Mouse (Mus musculus) bone marrow, adult 2 months (tissue): ENCODE measurements around the gene Mrpl24. TPM values are rescaled to one million over a fixed set of nuclear protein-coding genes. Genes with fewer than 3 reads are reported as not detected.
"Not testable (repeated sequence)": the region's sequence is repeated elsewhere in the genome, so short reads cannot be mapped to it uniquely, and the experiment has no call there.

ENCODE experiments used
- H3K27ac ChIP-seq: fragments of 200-500 bp; 2 replicates; pipeline ENCODE4 v1.5.1; 2012; ENCODE audit warnings: low read depth, mild to moderate bottlenecking, control low read depth, inconsistent platforms, low read length; ENCODE audit not compliant: control insufficient read depth, poor library complexity, insufficient read depth
- H3K4me1 ChIP-seq: fragments of 200-500 bp; 2 replicates; pipeline ENCODE4 v1.6.1; 2011; ENCODE audit warnings: low read length; ENCODE audit not compliant: control insufficient read depth, insufficient read depth
- H3K4me3 ChIP-seq: fragments of 200-500 bp; replicated peaks from 2 replicates; pipeline ENCODE3; 2011; ENCODE audit warnings: mild to moderate bottlenecking, low read depth, low read length, control low read depth; ENCODE audit not compliant: control insufficient read depth
- CTCF ChIP-seq: fragments of 200-500 bp; IDR thresholded peaks from 2 replicates; pipeline ENCODE4 v1.5.1; 2011; ENCODE audit warnings: low read length, control low read depth; ENCODE audit not compliant: control insufficient read depth, insufficient read depth
- POLR2A ChIP-seq: fragments of 200-500 bp; IDR thresholded peaks from 2 replicates; pipeline ENCODE4 v1.6.1; 2011; ENCODE audit warnings: low read depth, mild to moderate bottlenecking, control low read depth, low read length, borderline replicate concordance; ENCODE audit not compliant: control insufficient read depth
- WGBS: fragments of 180-500 bp; shearing (Covaris S2); methylation state at CpG from one replicate; pipeline ENCODE4 v1.1.7; 2018; 5-methylcytosine and 5-hydroxymethylcytosine counted together
- polyA plus RNA-seq: library from polyadenylated mRNA; stranded (reverse); fragments of >200 nt; gene quantifications from 2 replicates; pipeline ENCODE4 v1.2.4, GENCODE M21; 2011; ENCODE audit warnings: low replicate concordance; ENCODE audit not compliant: missing spikeins, insufficient read depth, insufficient read length

The Mrpl24 gene
- 98.1 and 217 TPM in 2 replicates for polyA plus RNA-seq

DNA sequence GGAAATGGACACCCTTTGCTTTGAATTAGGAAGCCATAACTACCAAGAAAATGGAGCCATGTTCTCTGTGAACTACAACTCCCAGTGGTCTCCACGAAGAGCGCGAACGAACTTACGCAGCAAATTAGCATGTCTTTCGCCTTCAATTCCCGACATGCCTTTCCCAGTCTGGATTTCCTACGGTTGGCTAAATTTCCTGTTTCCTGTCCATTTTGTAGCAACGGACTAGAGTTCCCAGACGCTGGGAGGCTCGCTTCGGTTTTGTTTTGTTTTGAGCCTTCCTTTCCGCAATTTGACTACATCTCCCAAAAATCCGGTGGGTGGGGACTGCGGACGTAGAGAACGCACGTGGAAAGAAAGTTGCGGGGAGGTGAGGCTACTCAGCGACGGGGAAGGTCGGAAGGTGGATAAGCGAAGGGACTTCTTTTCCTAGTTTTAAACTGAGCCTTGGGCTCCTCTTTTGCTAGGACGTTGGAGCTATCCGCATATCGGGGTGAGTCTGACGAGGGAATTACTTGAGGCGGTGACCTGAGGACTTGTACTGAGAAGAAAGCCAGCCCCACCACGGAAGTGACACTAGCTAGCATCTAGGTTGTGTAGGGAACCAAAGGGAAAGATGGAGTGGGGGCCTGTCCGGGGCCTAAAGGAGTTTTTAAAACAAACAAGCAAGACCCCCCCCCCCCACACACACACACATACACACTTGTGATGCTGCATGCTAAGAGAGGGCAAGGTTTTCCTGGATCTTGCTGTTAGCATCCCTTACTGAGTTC is at the start of gene Mrpl24:
TSS of gene Mrpl24 (plus strand) at position 171 of the 773 bp plus-strand sequence.
- Histone ChIP-seq H3K4me3 (peak within 1 kb of the TSS; percentile 94), H3K27ac (peak within 1 kb of the TSS; percentile 52), H3K4me1 (no peaks in the 10 kb centered on the region; the same call in 1 of the 2 replicates)
- TF ChIP-seq CTCF (no peak), POLR2A (no peak)
- WGBS = under 1% methylated on average over 30 of the region's 30 CpGs

- H3K4me1 ChIP-seq = no peaks in the 10 kb centered on the region
- H3K27ac ChIP-seq = no peak overlapping the region
- TF ChIP-seq POLR2A (no peak), CTCF (no peak)
- no peak overlapping the region for H3K4me3 ChIP-seq
- 94% methylated on average over 4 of the region's 4 CpGs for WGBS
These were observed 41.6 kb upstream of the Mrpl24 start for GRCm38 (mm10) chr3:87877730-87878129.

DNA sequence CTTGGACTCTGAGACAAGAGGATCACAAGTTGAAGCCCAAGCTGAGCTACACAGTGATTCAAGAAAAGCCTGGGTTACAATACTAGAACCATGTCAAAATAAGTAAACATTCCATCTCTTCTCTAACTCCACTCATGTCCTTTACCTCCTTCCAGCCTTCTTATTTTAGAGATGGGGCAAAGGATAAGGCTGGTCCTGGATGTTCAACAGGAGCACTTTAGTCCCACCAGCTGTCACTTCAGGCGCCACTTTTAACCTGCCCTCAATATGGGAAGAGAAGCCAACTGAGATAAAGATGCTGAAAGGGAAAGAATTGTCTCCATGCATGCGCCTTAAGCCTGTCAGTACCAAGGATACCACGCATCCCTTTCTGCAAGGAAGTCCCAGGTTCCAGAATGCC is 35.0 kb upstream of the Mrpl24 start:
- 2% methylated on average over 3 of the region's 3 CpGs for whole genome bisulfite sequencing
- peak overlapping the region; percentile 85 for H3K4me3 ChIP-seq
- H3K4me1 ChIP-seq = peaks cover 1% of the 10 kb centered on the region; the same call in 1 of the 2 replicates
- TF ChIP-seq POLR2A = no peak
- TF ChIP-seq CTCF = no peak
- H3K27ac ChIP-seq = no peak overlapping the region

- Histone ChIP-seq H3K4me3 (peak overlapping the region; percentile 87), H3K4me1 (peaks cover 1% of the 10 kb centered on the region; the same call in 1 of the 2 replicates), H3K27ac (peak overlapping the region; percentile 87)
- 0 out of 2 replicates have a peak, but pooled peaks have one; percentile 8 for TF ChIP-seq POLR2A
- no peak for TF ChIP-seq CTCF
- 1% methylated on average over 24 of the region's 28 CpGs for WGBS
These were observed 34.5 kb upstream of the Mrpl24 start for GRCm38 (mm10) chr3:87884708-87885251.

DNA sequence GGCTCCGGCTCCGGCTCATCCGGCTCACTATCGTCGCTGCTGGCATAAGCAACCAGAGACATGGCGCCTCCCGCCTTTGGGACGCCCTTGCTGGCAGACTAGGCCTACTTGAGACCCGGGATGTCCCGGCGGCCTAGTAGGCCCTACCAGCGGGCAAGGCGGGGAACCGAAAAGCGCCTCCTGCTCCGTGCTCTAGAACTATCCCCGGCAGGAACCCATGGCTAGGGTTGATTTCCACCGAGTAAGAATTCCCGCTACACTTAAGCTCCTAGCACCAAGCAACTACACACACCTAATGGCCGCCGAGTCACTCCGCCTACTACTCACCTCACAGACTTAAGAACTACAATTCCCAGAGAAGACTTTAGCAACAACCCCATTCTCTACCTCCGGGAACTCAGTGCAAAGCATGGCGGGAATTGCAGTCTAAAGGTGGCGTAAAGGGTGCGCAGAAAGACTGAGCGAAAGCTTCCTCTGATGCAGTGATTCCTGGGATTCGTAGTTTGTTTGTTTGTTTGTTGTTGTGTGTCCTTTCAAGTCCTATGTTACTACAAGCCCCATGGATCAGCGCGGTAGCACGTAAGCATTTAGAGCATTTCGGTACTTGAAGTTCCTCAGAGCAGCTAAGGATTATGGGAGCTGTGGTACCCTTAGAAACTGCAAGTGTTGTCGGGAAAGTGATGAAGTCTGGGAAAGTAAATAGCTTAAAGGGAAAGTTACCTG is 33.9 kb upstream of the Mrpl24 start, which contains the start of gene Prcc:
TSS of gene Prcc (minus strand) at position 328 of the 723 bp plus-strand sequence.
- no peak for TF ChIP-seq CTCF
- no peak; the same call in 1 of the 2 replicates for TF ChIP-seq POLR2A
- peak within 1 kb of the TSS; percentile 87 for H3K27ac ChIP-seq
- H3K4me1 ChIP-seq = peaks cover 1% of the 10 kb centered on the region; the same call in 1 of the 2 replicates
- under 1% methylated on average over 33 of the region's 33 CpGs for WGBS
- H3K4me3 ChIP-seq = peak within 1 kb of the TSS; percentile 87

GRCm38 (mm10) chr3:87886004-87886365 is 33.3 kb upstream of the Mrpl24 start:
- TF ChIP-seq CTCF (no peak), POLR2A (no peak)
- Histone ChIP-seq H3K27ac (no peak overlapping the region), H3K4me1 (peaks cover 1% of the 10 kb centered on the region; the same call in 1 of the 2 replicates), H3K4me3 (peak overlapping the region; percentile 80)
- WGBS = 8% methylated on average over 10 of the region's 10 CpGs

GRCm38 (mm10) chr3:87886416-87886815 is 32.9 kb upstream of the Mrpl24 start:
- TF ChIP-seq CTCF = no peak
- H3K4me3 ChIP-seq = peak overlapping the region; percentile 33
- H3K4me1 ChIP-seq = peaks cover 1% of the 10 kb centered on the region; the same call in 1 of the 2 replicates
- WGBS = 81% methylated on average over 6 of the region's 6 CpGs
- H3K27ac ChIP-seq = no peak overlapping the region

DNA sequence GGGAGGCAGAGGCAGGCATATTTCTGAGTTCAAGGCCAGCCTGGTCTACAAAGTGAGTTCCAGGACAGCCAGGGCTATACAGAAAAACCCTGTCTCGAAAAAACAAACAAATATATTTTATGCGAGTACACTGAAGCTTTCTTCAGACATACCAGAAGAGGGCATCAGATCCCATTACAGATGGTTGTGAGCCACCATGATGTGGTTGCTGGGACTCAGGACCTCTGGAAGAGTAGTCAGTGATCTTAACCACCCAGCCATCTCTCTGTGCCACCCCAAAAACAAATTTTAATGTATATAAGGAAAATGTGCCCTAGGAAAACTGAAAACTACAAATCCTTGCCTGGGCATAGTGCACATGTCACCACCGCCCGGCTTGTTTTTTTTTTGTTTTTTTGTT is 31.9 kb upstream of the Mrpl24 start:
- H3K4me1 ChIP-seq, H3K4me3 ChIP-seq, H3K27ac ChIP-seq: not testable (repeated sequence)
- WGBS = 75% methylated on average over 4 of the region's 4 CpGs
